Mouse (Mus musculus): ENCODE data around the gene Prl2a1. TPM values are rescaled to one million over a fixed set of nuclear protein-coding genes. Genes with fewer than 3 reads are reported as not detected.
"Not testable (repeated sequence)": the region's sequence is repeated elsewhere in the genome, so short reads cannot be mapped to it uniquely, and the experiment has no call there.

Gene Prl2a1
- total RNA-seq (2017) = not detected in 2 replicates

DNA sequence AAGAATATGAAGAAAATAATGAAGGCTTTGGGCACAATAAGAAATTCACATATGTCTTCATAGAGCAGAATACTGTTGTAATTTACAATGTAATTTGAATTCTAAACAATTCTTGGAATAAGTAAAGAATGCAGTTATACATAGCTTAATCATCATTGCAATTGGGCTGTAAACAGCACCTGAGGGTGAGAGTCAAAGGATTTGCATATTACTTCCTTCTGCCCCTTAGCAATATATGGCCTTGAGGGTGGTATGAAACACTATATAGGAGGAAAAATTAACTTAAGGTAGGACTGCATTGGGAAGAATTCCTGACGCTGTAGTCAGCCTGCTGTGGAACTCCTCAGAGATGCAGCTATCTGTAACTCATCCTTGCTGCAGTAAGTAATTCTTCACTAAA is at the start of gene Prl2a1:
TSS of gene Prl2a1 (plus strand) at position 301 of the 400 bp plus-strand sequence.
- ATAC-seq (replicated peaks in 1 of 2; ENCODE audit: insufficient read depth in 1 of 2, low FRiP score in 2 of 2, low TSS enrichment in 1 of 2, low read depth in 1 of 2, poor library complexity in 2 of 2, severe bottlenecking in 2 of 2) = no peak

DNA sequence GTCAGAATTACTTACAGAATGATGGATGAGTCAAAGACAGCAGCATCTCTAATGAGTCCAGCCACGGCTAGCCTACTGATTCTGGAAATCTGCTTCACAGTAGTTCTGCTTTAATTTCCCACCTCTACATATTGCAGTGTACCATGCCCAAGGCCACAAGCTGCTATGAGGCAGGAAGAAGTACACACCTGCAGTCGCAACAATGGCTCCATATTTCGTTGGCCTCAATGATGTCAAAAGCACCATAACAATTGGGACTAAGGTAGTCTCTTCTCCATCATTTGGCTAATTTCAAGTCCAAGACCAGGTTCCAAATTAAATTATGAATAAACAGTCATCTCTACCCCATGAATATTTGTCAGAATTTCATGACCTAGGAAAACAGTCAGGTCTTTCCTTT is 20.8 kb upstream of the Prl2a1 start, which contains the start of gene Prl7c1:
TSS of gene Prl7c1 (minus strand) at position 101 of the 400 bp plus-strand sequence.
- ATAC-seq (replicated peaks in 1 of 2; ENCODE audit: insufficient read depth in 1 of 2, low FRiP score in 2 of 2, low TSS enrichment in 1 of 2, low read depth in 1 of 2, poor library complexity in 2 of 2, severe bottlenecking in 2 of 2) = not testable (repeated sequence)

DNA sequence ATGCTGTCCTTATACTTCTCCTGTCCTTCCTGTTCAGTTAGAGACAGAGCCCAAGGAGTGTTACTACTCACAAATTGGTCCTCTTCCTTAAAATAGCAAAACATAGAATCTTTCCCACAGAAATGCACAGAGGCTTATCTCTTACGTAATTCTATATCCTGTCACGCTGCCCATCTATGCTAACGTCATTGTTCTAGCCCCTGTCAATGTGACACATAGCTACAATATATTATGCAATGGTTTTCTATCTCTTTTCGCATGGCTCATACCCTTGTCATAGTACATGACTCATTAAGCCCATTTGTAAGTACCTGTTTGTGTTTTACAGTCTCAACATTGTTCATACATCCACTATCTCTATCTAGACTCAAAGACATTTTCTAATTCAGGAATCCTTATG is 2.2 kb upstream of the Prl2a1 start:
- ATAC-seq (replicated peaks in 1 of 2; ENCODE audit: insufficient read depth in 1 of 2, low FRiP score in 2 of 2, low TSS enrichment in 1 of 2, low read depth in 1 of 2, poor library complexity in 2 of 2, severe bottlenecking in 2 of 2) = no peak

DNA sequence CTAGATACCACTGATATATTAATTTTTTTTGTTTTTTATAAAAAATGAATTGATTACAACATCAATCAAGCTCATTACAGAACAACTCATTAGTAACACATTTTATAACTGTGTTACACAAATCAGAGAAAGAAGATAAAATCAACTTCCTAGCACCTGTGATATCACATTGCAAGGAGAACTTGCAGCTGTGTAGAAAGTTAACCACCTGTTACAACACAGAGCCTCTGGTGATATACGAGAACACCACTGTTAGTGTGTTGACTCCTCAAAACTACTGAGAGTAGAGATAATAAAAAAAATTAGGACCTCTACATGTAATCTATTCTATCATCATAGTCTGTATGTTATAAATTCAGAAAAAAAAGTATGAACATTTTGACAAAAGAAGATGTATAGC is 1.3 kb downstream of the Prl2a1 start:
- ATAC-seq (replicated peaks in 1 of 2; ENCODE audit: insufficient read depth in 1 of 2, low FRiP score in 2 of 2, low TSS enrichment in 1 of 2, low read depth in 1 of 2, poor library complexity in 2 of 2, severe bottlenecking in 2 of 2) = no peak

DNA sequence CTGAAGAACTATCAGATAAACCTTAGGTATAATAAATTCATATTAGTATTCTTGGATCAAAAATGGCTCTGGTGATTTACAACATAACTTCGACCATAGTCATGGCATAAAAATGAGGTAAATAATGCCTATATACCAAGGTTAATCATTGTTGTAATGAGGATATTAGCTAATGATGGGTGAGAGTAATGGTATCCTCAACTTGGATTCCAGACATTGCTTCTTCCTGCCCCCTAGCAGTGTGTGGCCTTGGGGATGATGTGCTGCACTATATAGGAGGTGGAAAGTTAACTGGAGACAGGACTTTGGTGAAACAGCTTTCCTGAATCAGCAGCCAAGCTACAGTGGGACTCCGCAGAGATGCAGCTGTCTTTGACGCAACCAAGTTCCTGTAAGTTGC is 47.6 kb downstream of the Prl2a1 start, which contains the start of gene Prl2c1:
TSS of gene Prl2c1 (plus strand) at position 301 of the 400 bp plus-strand sequence.
- ATAC-seq (replicated peaks in 1 of 2; ENCODE audit: insufficient read depth in 1 of 2, low FRiP score in 2 of 2, low TSS enrichment in 1 of 2, low read depth in 1 of 2, poor library complexity in 2 of 2, severe bottlenecking in 2 of 2) = no peak

Other genes starting within 250 kb of the Prl2a1 start
- not detected in 2 replicates for gene Prl8a9, start 237.0 kb upstream of the Prl2a1 start, total RNA-seq (2017)
- not detected in 2 replicates for gene Prl8a1, start 219.5 kb upstream of the Prl2a1 start, total RNA-seq (2017)
- gene Prl7b1, start 191.1 kb upstream of the Prl2a1 start, total RNA-seq (2017) = not detected in 2 replicates
- not detected in 2 replicates for gene Prl7a1, start 159.2 kb upstream of the Prl2a1 start, total RNA-seq (2017)
- gene Prl7a2, start 133.6 kb upstream of the Prl2a1 start, total RNA-seq (2017) = not detected in 2 replicates
- not detected in 2 replicates for gene Prl7d1, start 84.9 kb upstream of the Prl2a1 start, total RNA-seq (2017)
- gene Prl7c1, start 20.9 kb upstream of the Prl2a1 start, total RNA-seq (2017) = not detected in 2 replicates
- gene Prl2c1, start 47.7 kb downstream of the Prl2a1 start, total RNA-seq (2017) = not detected in 2 replicates
- gene Prl4a1, start 214.6 kb downstream of the Prl2a1 start, total RNA-seq (2017) = not detected in 2 replicates

Measured in hematopoietic stem cell, adult 5-6 weeks (primary cell).